Mouse (Mus musculus) lung, adult 2 months (tissue): ENCODE data around the gene Slc38a3.

Experiments
- CTCF ChIP-seq: fragments of 200-500 bp; IDR thresholded peaks from 2 replicates; pipeline ENCODE4 v1.5.1; 2011; ENCODE audit warnings: mild to moderate bottlenecking, low read length, control low read depth; ENCODE audit not compliant: insufficient read depth
- POLR2A ChIP-seq: fragments of 200-500 bp; IDR thresholded peaks from 2 replicates; pipeline ENCODE4 v1.6.1; 2011; ENCODE audit warnings: low read depth, mild to moderate bottlenecking, control low read depth, low read length, borderline replicate concordance; ENCODE audit errors: extremely low read depth

- TF ChIP-seq POLR2A, result no peak
- no peak for TF ChIP-seq CTCF
These were observed 20.6 kb downstream of the Slc38a3 start for GRCm38 (mm10) chr9:107648767-107649166.
